Mouse (Mus musculus): ENCODE measurements around the gene Chordc1.

GRCm38 (mm10) chr9:18293026-18293781, 1.3 kb downstream of the Chordc1 start:
- TF ChIP-seq CTCF (IDR thresholded peaks at IDR 0.05; ENCODE audit: borderline replicate concordance, control insufficient read depth, extremely low read depth, insufficient read depth, low read length, poor library complexity) (no peak), POLR2A (IDR thresholded peaks at IDR 0.05; ENCODE audit: control insufficient read depth, extremely low read depth, insufficient read depth, low read length, poor library complexity) (no peak)

Measured in thymus, adult 2 months (tissue).